Mouse (Mus musculus) layer of hippocampus, adult 9-11 months (tissue): ENCODE results near the gene 4933405L10Rik.
A peak's percentile ranks its signal among the peaks of the same experiment; 100 is the strongest.

Experiments used
- DNase-seq: peaks from one replicate; pipeline ENCODE4 v3.0.0; 2022

The 4933405L10Rik gene

GRCm38 (mm10) chr8:105757796-105758276 is 50.4 kb downstream of the 4933405L10Rik start:
- no peak for DNase-seq

GRCm38 (mm10) chr8:105758277-105759108 is 51.0 kb downstream of the 4933405L10Rik start, which contains the start of gene Gfod2:
Gfod2 (minus strand) TSS chr8:105758664.
- DNase-seq, result peak; percentile 96
